Comparison of ENCODE assay signal across 10 mouse cellular contexts in genomic region chr12:73534591-73534990, GRCm38 (mm10). TPM values are rescaled to one million over a fixed set of nuclear protein-coding genes. Genes with fewer than 3 reads are reported as not detected.
DNase-seq lines count a peak whose midpoint lies in the region; ATAC-seq and TF ChIP-seq lines count a peak whose summit lies in the region.
"Had no signal": no experiment of that assay in that cellular context is flagged by ENCODE, and none has a peak within 500 bp of the region (broad histone marks: within the 10 kb centered on the region; RNA-seq: fewer than 3 reads in every experiment).

No protein-coding gene starts in this region.

- no peaks in the 10 kb centered on the region for H3K4me1 ChIP-seq in kidney, embryonic 14.5 days (ENCODE audit: control insufficient read depth, insufficient read depth, low read length)
- peaks cover 0 to 3% of the 10 kb centered on the region in 2 experiments; a peak in 2 of 4 replicates for H3K4me1 ChIP-seq in ES-E14 (ENCODE audit: control insufficient read depth in 2 of 2, insufficient read depth in 2 of 2, low read length in 2 of 2, poor library complexity in 1 of 2)
- H3K4me1 ChIP-seq in neural tube, embryonic 11.5 days (ENCODE audit: control insufficient read depth, insufficient read depth, low read length), result no peaks in the 10 kb centered on the region
- H3K4me1 ChIP-seq: lung, embryonic 15.5 days had no signal

- peaks cover 4% of the 10 kb centered on the region; the same call in 1 of the 2 replicates for H3K27me3 ChIP-seq in kidney, embryonic 14.5 days (ENCODE audit: control insufficient read depth, insufficient read depth, low read length)
- no peaks in the 10 kb centered on the region for H3K27me3 ChIP-seq in neural tube, embryonic 11.5 days (ENCODE audit: control insufficient read depth, insufficient read depth, low read length)

- peak; percentile 35 for DNase-seq in kidney, adult 11 months
- DNase-seq in ES-E14 (ENCODE audit: low read depth, low spot score), result peak; percentile 75
- DNase-seq in brain, embryonic 18.5 days (ENCODE audit: low read depth, low spot score), result peak; percentile 12
- DNase-seq in left cerebral cortex, postnatal 14 days (ENCODE audit: low spot score in 2 of 2), result peak; percentile 54 to 80
- peak; percentile 77 for DNase-seq in neural tube, embryonic 11.5 days (ENCODE audit: low spot score)
- no peak for DNase-seq in ovary, postnatal 36 days (ENCODE audit: low spot score)

- no peaks in the 10 kb centered on the region for H3K9me3 ChIP-seq in kidney, embryonic 14.5 days (ENCODE audit: control insufficient read depth, low read length)
- no peaks in the 10 kb centered on the region for H3K9me3 ChIP-seq in ES-E14 (ENCODE audit: control insufficient read depth, insufficient read depth, low read depth, low read length)
- no peaks in the 10 kb centered on the region for H3K9me3 ChIP-seq in neural tube, embryonic 11.5 days (ENCODE audit: control insufficient read depth, low read length)
- H3K9me3 ChIP-seq: lung, embryonic 15.5 days had no signal

- H3K4me2 ChIP-seq in kidney, embryonic 14.5 days (replicated peaks; ENCODE audit: low read depth, low read length), result no peak overlapping the region
- H3K4me2 ChIP-seq in neural tube, embryonic 11.5 days (ENCODE audit: low read depth), result no peak overlapping the region
- H3K4me2 ChIP-seq: lung, embryonic 15.5 days had no signal

- no peak overlapping the region for H3K4me3 ChIP-seq in kidney, embryonic 14.5 days (ENCODE audit: low read length)
- H3K4me3 ChIP-seq in ES-E14 (ENCODE audit: insufficient read depth in 1 of 2, low read depth in 1 of 2, low read length in 2 of 2, poor library complexity in 1 of 2, severe bottlenecking in 1 of 2), result no peak overlapping the region
- no peak overlapping the region for H3K4me3 ChIP-seq in neural tube, embryonic 11.5 days (ENCODE audit: low read depth, low read length)
- H3K4me3 ChIP-seq: erythroblast, embryonic 14.5 days; lung, embryonic 15.5 days had no signal

- ATAC-seq in kidney, embryonic 14.5 days (ENCODE audit: low FRiP score, low TSS enrichment), result no peak
- peak; percentile 62; the same call in 1 of the 2 replicates for ATAC-seq in granulocyte monocyte progenitor cell, adult 5-6 weeks (replicated peaks; ENCODE audit: poor library complexity, severe bottlenecking)
- no peak for ATAC-seq in neural tube, embryonic 11.5 days (ENCODE audit: insufficient read depth, low FRiP score, low TSS enrichment)

- 16% methylated on average over 9 of the region's 9 CpGs for WGBS in kidney, embryonic 14.5 days
- 16% methylated on average over 9 of the region's 9 CpGs for WGBS in neural tube, embryonic 11.5 days

- H3K9ac ChIP-seq in kidney, embryonic 14.5 days (ENCODE audit: low read depth, low read length), result no peak overlapping the region
- H3K9ac ChIP-seq in ES-E14 (ENCODE audit: insufficient read depth, low read depth, low read length, poor library complexity, severe bottlenecking), result no peak overlapping the region
- H3K9ac ChIP-seq in neural tube, embryonic 11.5 days (ENCODE audit: low read length), result no peak overlapping the region
- H3K9ac ChIP-seq: lung, embryonic 15.5 days had no signal

- intact Hi-C loops in left cerebral cortex, postnatal 14 days (cut with DNase I), result no loop called here

- H3K27ac ChIP-seq in kidney, embryonic 14.5 days (ENCODE audit: low read depth, low read length), result no peak overlapping the region
- no peak overlapping the region for H3K27ac ChIP-seq in ES-E14 (ENCODE audit: insufficient read depth, low read depth, low read length, poor library complexity, severe bottlenecking)
- H3K27ac ChIP-seq in neural tube, embryonic 11.5 days (ENCODE audit: low read depth, low read length), result no peak overlapping the region
- H3K27ac ChIP-seq: lung, embryonic 15.5 days had no signal

- in situ Hi-C loops in ES-E14 (cut with MboI; ENCODE audit: low sequenced_read_pairs in 2 of 2, unreplicated experiment in 2 of 2), result loop anchor here (25.0 kb wide), 1 partner anchor 497 kb away; no protein-coding TSS in a partner anchor

- no peaks in the 10 kb centered on the region for H3K36me3 ChIP-seq in kidney, embryonic 14.5 days (ENCODE audit: control insufficient read depth, insufficient read depth, low read length)
- H3K36me3 ChIP-seq in ES-E14 (ENCODE audit: control insufficient read depth, insufficient read depth, low read length, poor library complexity, severe bottlenecking), result no peaks in the 10 kb centered on the region
- no peaks in the 10 kb centered on the region for H3K36me3 ChIP-seq in neural tube, embryonic 11.5 days (ENCODE audit: control insufficient read depth, insufficient read depth, low read length)
- H3K36me3 ChIP-seq: lung, embryonic 15.5 days had no signal

TF ChIP-seq in ES-E14, 5 proteins besides CTCF, POLR2A, EP300 and RAD21:
- no peak for TF ChIP-seq HCFC1 (IDR thresholded peaks at IDR 0.05; ENCODE audit: borderline replicate concordance, insufficient read depth, low read length)
- no peak for TF ChIP-seq ZC3H11A (IDR thresholded peaks at IDR 0.05; ENCODE audit: borderline replicate concordance, low read depth, low read length)
- no peak for TF ChIP-seq CHD2 (IDR thresholded peaks at IDR 0.05; ENCODE audit: low read depth, low read length)
- no peak for TF ChIP-seq ZNF384 (IDR thresholded peaks at IDR 0.05; ENCODE audit: low read depth, low read length)
- no peak for TF ChIP-seq MAFK (IDR thresholded peaks at IDR 0.05; ENCODE audit: insufficient read depth, low read depth, low read length)

RNA-seq across cellular contexts. Expression of gene Tmem30b, which starts 11.6 kb away (rescaled TPM):
- 5.8 and 9.6 TPM in 2 replicates for polyA plus RNA-seq in kidney, embryonic 14.5 days (2014; fragmentation: Nextera tagmentation; extraction: Ambion mirVana)
- 3.4 and 6.3 TPM in 2 replicates for total RNA-seq in ES-E14 (2012; rRNA removed)
- not detected in 2 replicates for total RNA-seq in granulocyte monocyte progenitor cell, adult 5-6 weeks (2014; fragmentation: Nextera tagmentation)
- total RNA-seq in granulocyte monocyte progenitor cell, adult 5-6 weeks (2017), result not detected in 2 replicates
- total RNA-seq in left cerebral cortex, postnatal 14 days (2021), result under 1 TPM; 0.17 to 0.20 TPM
- 2.3 and 2.6 TPM in 2 replicates for polyA plus RNA-seq in neural tube, embryonic 11.5 days (2014; fragmentation: Nextera tagmentation; extraction: Ambion mirVana)
- polyA plus RNA-seq: erythroblast, embryonic 14.5 days had no signal

RNA-seq across cellular contexts. Expression of gene Prkch, which starts 50.0 kb away (rescaled TPM):
- 10.7 and 13.2 TPM in 2 replicates for polyA plus RNA-seq in kidney, embryonic 14.5 days (2014; fragmentation: Nextera tagmentation; extraction: Ambion mirVana)
- total RNA-seq in ES-E14 (2012; rRNA removed), result 2.8 and 4.1 TPM in 2 replicates
- total RNA-seq in granulocyte monocyte progenitor cell, adult 5-6 weeks (2014; fragmentation: Nextera tagmentation), result 0.99 and 1.6 TPM in 2 replicates
- 2.6 and 5.3 TPM in 2 replicates for total RNA-seq in granulocyte monocyte progenitor cell, adult 5-6 weeks (2017)
- 1 to 10 TPM; 4.2 to 4.5 TPM for total RNA-seq in left cerebral cortex, postnatal 14 days (2021)
- 11.0 and 11.7 TPM in 2 replicates for polyA plus RNA-seq in neural tube, embryonic 11.5 days (2014; fragmentation: Nextera tagmentation; extraction: Ambion mirVana)
